Mouse (Mus musculus): ENCODE measurements around the gene 1700010B08Rik.

DNA sequence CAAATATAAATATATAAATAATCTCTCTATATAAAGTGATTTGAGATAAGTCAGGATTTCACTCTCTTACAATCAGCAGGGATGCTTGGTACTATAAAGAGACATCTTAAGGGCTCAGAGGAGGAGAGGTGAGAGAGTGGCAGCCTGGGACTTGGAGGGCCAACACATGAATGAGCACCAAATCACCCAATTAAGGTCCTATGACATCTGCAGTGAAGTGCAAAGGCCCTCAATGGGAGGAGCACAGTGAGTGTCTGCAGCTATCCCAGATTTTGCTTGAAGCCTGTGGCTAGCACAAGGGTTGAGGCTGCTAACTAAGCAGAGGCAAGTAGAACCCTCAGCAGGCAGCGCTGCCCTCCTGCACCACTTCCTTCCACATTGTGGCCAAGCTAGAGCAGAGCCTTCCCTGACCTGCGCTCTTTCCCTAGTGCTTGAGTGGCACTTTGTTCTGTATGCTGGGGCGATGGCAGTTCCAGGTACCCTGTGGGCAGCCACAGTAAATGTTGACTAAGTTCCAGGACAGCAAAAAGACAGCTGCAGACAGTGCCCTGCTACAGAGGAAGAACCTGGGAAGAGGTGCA is 33.3 kb upstream of the 1700010B08Rik start:
- TF ChIP-seq CTCF (IDR thresholded peaks at IDR 0.05; ENCODE audit: low read depth) (no peak), EP300 (IDR thresholded peaks at IDR 0.05; ENCODE audit: low read depth) (no peak)

Data from liver, embryonic 14.5 days (tissue).